12 mouse cellular contexts compared by ENCODE assay signal in genomic region chr3:68055071-68055470, GRCm38 (mm10). TPM values are rescaled to one million over a fixed set of nuclear protein-coding genes. Genes with fewer than 3 reads are reported as not detected.
DNase-seq lines count a peak whose midpoint lies in the region; ATAC-seq lines count a peak whose summit lies in the region.
"Had no signal": no experiment of that assay in that cellular context is flagged by ENCODE, and none has a peak within 500 bp of the region (broad histone marks: within the 10 kb centered on the region; RNA-seq: fewer than 3 reads in every experiment).

No protein-coding gene starts in this region.

- ATAC-seq in heart, embryonic 16.5 days (replicated peaks; ENCODE audit: extremely low read depth, insufficient read depth, low FRiP score) = no peak

- no peaks in the 10 kb centered on the region for H3K36me3 ChIP-seq in heart, embryonic 16.5 days (ENCODE audit: control insufficient read depth, insufficient read depth)
- H3K36me3 ChIP-seq: liver, embryonic 13.5 days; stomach, embryonic 15.5 days had no signal

- no peaks in the 10 kb centered on the region for H3K27me3 ChIP-seq in heart, embryonic 16.5 days (ENCODE audit: control insufficient read depth, insufficient read depth, low read length)
- H3K27me3 ChIP-seq: liver, embryonic 13.5 days; stomach, embryonic 15.5 days had no signal

- no peak overlapping the region for H3K27ac ChIP-seq in heart, embryonic 16.5 days (ENCODE audit: low read length)
- H3K27ac ChIP-seq: liver, embryonic 13.5 days; stomach, embryonic 15.5 days had no signal

- no peaks in the 10 kb centered on the region for H3K9me3 ChIP-seq in heart, embryonic 16.5 days (replicated peaks; ENCODE audit: control insufficient read depth, low read length)
- H3K9me3 ChIP-seq: liver, embryonic 13.5 days; stomach, embryonic 15.5 days had no signal

- peak; percentile 21 for DNase-seq in adrenal gland, postnatal 14 days
- no peak for DNase-seq in adrenal gland, adult 18-20 months (ENCODE audit: low spot score in 2 of 2)
- DNase-seq in heart, postnatal 4 days = no peak
- peak; percentile 71 for DNase-seq in right cerebral cortex, adult 18-20 months
- no peak for DNase-seq in right cerebral cortex, postnatal 10 days (ENCODE audit: low spot score in 2 of 2)
- no peak for DNase-seq in embryo, embryonic 11 days
- no peak for DNase-seq in kidney, postnatal 25 days
- DNase-seq: cerebellum, adult 9-11 months; kidney, adult 18-20 months; liver, embryonic 13.5 days had no signal

- peak overlapping the region; percentile 51 for H3K4me2 ChIP-seq in heart, embryonic 16.5 days (ENCODE audit: low read depth, low read length)
- H3K4me2 ChIP-seq: liver, embryonic 13.5 days; stomach, embryonic 15.5 days had no signal

- peak overlapping the region; percentile 29 for H3K4me3 ChIP-seq in heart, embryonic 16.5 days (ENCODE audit: low read length)
- H3K4me3 ChIP-seq: liver, embryonic 13.5 days; stomach, embryonic 15.5 days had no signal

- no peaks in the 10 kb centered on the region for H3K4me1 ChIP-seq in heart, embryonic 16.5 days (ENCODE audit: control insufficient read depth, insufficient read depth, low read length)
- H3K4me1 ChIP-seq: liver, embryonic 13.5 days; stomach, embryonic 15.5 days had no signal

- no peak overlapping the region for H3K9ac ChIP-seq in heart, embryonic 16.5 days (ENCODE audit: low read length)
- H3K9ac ChIP-seq: liver, embryonic 13.5 days; stomach, embryonic 15.5 days had no signal

- 28% methylated on average over 13 of the region's 13 CpGs for WGBS in heart, embryonic 16.5 days

RNA-seq across cellular contexts. Expression of gene Schip1, which starts 9.5 kb away (rescaled TPM):
- 15.8 and 18.4 TPM in 2 replicates for total RNA-seq in adrenal gland, postnatal 14 days (2021)
- total RNA-seq in adrenal gland, adult 18-20 months (2021) = 10 to 100 TPM in 1 of 2 experiments, 1 to 10 TPM in 1; 7.1 to 10.1 TPM
- polyA plus RNA-seq in heart, embryonic 16.5 days (2015; fragmentation: Nextera tagmentation; extraction: Ambion mirVana) = 52.4 and 60.3 TPM in 2 replicates
- 10 to 100 TPM; 94.7 to 98.3 TPM for total RNA-seq in heart, postnatal 4 days (2021)

Comparison
In these comparisons a context has a peak if more than half of its experiments do, and no peak if none do; other contexts are left out.
1. DNase-seq: peak in adrenal gland, postnatal 14 days (single experiment) and right cerebral cortex, adult 18-20 months (single experiment); none in adrenal gland, adult 18-20 months (0 of 2), heart, postnatal 4 days (single experiment), right cerebral cortex, postnatal 10 days (0 of 2), embryo, embryonic 11 days (single experiment) and kidney, postnatal 25 days (0 of 2).